Mouse (Mus musculus): Measurements from ENCODE around the gene Rtkn. TPM values are rescaled to one million over a fixed set of nuclear protein-coding genes. Genes with fewer than 3 reads are reported as not detected.

Rtkn gene
- polyA plus RNA-seq, 1 experiment from 2014 or later = 33.7 TPM

DNA sequence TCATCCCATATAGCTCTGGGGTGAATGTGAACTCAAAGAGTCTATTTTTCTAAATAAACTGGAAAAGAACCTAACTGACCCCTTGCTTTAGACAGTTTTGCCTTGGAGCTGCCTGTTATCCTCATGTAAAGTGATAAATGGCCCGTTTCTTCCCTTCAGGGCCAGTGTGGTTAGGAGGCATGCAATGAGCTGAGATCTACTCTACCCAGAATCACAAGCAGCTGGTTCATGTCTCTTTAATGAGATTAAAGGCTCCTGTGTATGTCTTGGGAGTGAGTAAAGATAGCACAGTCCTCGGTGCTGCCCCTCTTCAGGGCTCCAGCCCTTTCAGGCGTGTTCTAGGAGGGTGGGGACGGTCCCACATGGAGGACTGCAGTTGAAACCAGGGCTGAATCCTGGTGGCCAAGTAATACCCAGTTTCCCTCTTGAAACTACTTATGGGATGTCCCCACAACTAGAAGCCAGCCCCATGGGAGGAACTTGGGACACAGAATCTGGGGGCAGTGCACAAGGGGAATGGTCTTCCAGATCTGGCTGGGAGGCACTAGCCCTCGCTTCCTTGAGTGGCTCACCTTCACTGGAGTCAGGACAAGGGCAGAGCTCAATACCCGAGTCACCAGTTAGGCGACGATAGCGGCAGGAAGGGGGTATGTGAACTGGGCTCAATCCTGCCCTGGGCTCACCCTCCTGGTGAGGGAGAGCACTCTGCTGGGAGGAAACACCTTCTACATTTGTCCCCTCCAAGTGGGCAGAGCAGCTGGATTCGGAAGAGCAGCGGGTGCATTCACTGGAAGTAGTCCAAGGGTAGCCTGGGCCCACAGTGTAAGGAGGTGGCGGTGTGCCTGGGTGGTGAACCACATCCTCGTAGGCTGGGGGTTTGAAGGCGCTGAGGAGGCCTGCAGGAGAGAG, 16.2 kb upstream of the Rtkn start:
- Histone ChIP-seq H3K4me3 (replicated peaks) (peak overlapping the region; percentile 82), H3K9ac (peak overlapping the region; percentile 81; the same call in 1 of the 2 replicates), H3K27me3 (no peaks in the 10 kb centered on the region), H3K27ac (peak overlapping the region; percentile 63), H3K4me2 (peak overlapping the region; percentile 97), H3K4me1 (peaks cover 80% of the 10 kb centered on the region), H3K9me3 (replicated peaks) (no peaks in the 10 kb centered on the region), H3K36me3 (peaks cover 32% of the 10 kb centered on the region)
- WGBS = 75% methylated on average over 14 of the region's 14 CpGs
- ATAC-seq (replicated peaks; ENCODE audit: low FRiP score) = no peak

DNA sequence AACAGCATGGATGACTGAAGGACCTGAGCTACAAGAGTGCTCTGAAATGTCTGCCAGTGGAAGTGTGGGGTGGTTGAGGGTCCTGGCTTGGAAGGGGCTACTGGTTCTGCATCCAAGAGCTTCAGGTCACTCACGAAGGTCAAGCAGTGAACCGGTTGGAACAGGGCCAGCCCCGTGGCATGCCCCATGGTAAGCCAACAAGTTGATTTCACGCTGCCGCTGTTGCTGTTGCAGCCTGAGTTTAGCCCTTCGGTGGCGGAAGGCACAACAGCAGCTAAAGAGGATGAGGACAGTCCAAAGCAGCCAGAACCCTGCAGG, 15.6 kb upstream of the Rtkn start:
- no peaks in the 10 kb centered on the region for H3K27me3 ChIP-seq
- H3K4me2 ChIP-seq = peak overlapping the region; percentile 97
- WGBS = 71% methylated on average over 7 of the region's 7 CpGs
- H3K9ac ChIP-seq = peak overlapping the region; percentile 81
- no peaks in the 10 kb centered on the region for H3K9me3 ChIP-seq (replicated peaks)
- peak overlapping the region; percentile 63 for H3K27ac ChIP-seq
- ATAC-seq (replicated peaks; ENCODE audit: low FRiP score) = no peak
- H3K4me1 ChIP-seq = peaks cover 80% of the 10 kb centered on the region
- H3K36me3 ChIP-seq = peaks cover 32% of the 10 kb centered on the region
- peak overlapping the region; percentile 82 for H3K4me3 ChIP-seq (replicated peaks)

GRCm38 (mm10) chr6:83120930-83121862, 14.1 kb upstream of the Rtkn start, which contains the start of gene Wbp1:
TSS of gene Wbp1 (minus strand) at chr6:83121559.
- Histone ChIP-seq H3K9me3 (replicated peaks) (no peaks in the 10 kb centered on the region), H3K27me3 (no peaks in the 10 kb centered on the region)

GRCm38 (mm10) chr6:83121863-83122710, 13.2 kb upstream of the Rtkn start:
- H3K36me3 ChIP-seq = peaks cover 28% of the 10 kb centered on the region
- no peak; the same call in 1 of the 2 replicates for ATAC-seq (replicated peaks; ENCODE audit: low FRiP score)
- peak overlapping the region; percentile 97 for H3K27ac ChIP-seq
- H3K27me3 ChIP-seq = no peaks in the 10 kb centered on the region
- no peaks in the 10 kb centered on the region for H3K9me3 ChIP-seq (replicated peaks)
- H3K9ac ChIP-seq = peak overlapping the region; percentile 80
- H3K4me3 ChIP-seq (replicated peaks) = peak overlapping the region; percentile 82
- H3K4me1 ChIP-seq = peaks cover 68% of the 10 kb centered on the region
- peak overlapping the region; percentile 97 for H3K4me2 ChIP-seq
- 1% methylated on average over 39 of the region's 52 CpGs for WGBS

More at GRCm38 (mm10) chr6:83120930-83121862, 14.1 kb upstream of the Rtkn start, which contains the start of gene Wbp1:
- Histone ChIP-seq H3K9ac (peak within 1 kb of the TSS; percentile 81), H3K27ac (peak within 1 kb of the TSS; percentile 97), H3K4me1 (peaks cover 77% of the 10 kb centered on the region), H3K4me3 (replicated peaks) (peak within 1 kb of the TSS; percentile 82), H3K36me3 (peaks cover 32% of the 10 kb centered on the region), H3K4me2 (peak within 1 kb of the TSS; percentile 97)
- WGBS = under 1% methylated on average over 38 of the region's 38 CpGs
- peak; percentile 94 for ATAC-seq (replicated peaks; ENCODE audit: low FRiP score)

DNA sequence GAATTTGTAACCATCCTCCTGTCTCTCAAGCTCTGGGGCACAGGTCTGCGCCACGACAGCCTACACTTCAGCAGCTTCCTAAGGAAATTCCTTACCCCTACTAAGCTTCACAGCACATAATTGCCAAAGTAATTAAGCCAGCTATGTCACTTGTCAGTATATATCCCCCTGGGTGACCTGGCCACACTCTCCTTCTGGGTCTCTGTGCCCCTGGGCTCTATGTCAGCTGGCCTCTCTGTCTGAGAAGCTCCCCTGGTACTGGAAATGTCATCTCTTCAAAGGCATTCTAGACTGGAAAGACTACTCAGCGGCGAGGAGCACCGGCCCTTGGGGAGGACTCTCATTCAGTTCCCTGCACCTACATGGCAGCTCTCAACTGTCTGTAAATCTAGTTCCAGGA, 12.3 kb upstream of the Rtkn start:
- Histone ChIP-seq H3K27me3 (no peaks in the 10 kb centered on the region), H3K9ac (no peak overlapping the region), H3K4me3 (replicated peaks) (peak overlapping the region; percentile 82), H3K27ac (peak overlapping the region; percentile 97), H3K4me1 (peaks cover 59% of the 10 kb centered on the region), H3K4me2 (peak overlapping the region; percentile 97), H3K9me3 (replicated peaks) (no peaks in the 10 kb centered on the region), H3K36me3 (peaks cover 19% of the 10 kb centered on the region)
- 70% methylated on average over 5 of the region's 5 CpGs for WGBS
- no peak for ATAC-seq (replicated peaks; ENCODE audit: low FRiP score)

DNA sequence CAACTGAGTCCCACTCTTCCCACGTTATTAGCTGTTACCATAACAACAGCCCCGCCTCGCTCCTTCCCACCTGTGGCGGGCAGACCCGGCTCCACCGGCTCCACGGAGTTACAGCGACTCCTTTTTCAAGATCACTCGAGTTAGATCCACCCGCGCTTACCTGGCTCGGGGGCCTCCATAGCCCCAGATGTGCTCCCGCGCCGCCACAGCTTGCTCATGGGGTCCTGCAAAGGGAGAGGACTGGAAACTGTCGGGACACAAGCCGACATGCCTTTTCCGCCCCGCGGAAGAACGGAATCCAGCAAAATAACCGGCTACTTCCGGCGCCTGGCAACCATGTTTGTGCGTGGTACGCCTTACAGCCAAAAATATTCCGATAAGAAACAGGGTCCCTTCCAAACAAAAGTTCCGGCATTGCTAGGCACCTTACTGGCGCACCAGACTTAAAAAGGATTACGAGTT, 10.4 kb upstream of the Rtkn start:
- Histone ChIP-seq H3K36me3 (no peaks in the 10 kb centered on the region; the same call in 1 of the 2 replicates), H3K9me3 (replicated peaks) (no peaks in the 10 kb centered on the region), H3K27me3 (no peaks in the 10 kb centered on the region), H3K4me1 (peaks cover 40% of the 10 kb centered on the region), H3K9ac (peak overlapping the region; percentile 72), H3K27ac (peak overlapping the region; percentile 72), H3K4me3 (replicated peaks) (peak overlapping the region; percentile 74), H3K4me2 (peak overlapping the region; percentile 85)
- peak; percentile 16 for ATAC-seq (replicated peaks; ENCODE audit: low FRiP score)
- under 1% methylated on average over 30 of the region's 30 CpGs for WGBS

- H3K4me1 ChIP-seq = peaks cover 35% of the 10 kb centered on the region
- H3K36me3 ChIP-seq = no peaks in the 10 kb centered on the region; the same call in 1 of the 2 replicates
- H3K4me2 ChIP-seq = peak within 1 kb of the TSS; percentile 85
- H3K9me3 ChIP-seq (replicated peaks) = no peaks in the 10 kb centered on the region
- ATAC-seq (replicated peaks; ENCODE audit: low FRiP score) = no peak
- peak within 1 kb of the TSS; percentile 74 for H3K4me3 ChIP-seq (replicated peaks)
- H3K27ac ChIP-seq = peak within 1 kb of the TSS; percentile 72
- 31% methylated on average over 5 of the region's 5 CpGs for WGBS
- no peaks in the 10 kb centered on the region for H3K27me3 ChIP-seq
- H3K9ac ChIP-seq = peak within 1 kb of the TSS; percentile 72
Observed at GRCm38 (mm10) chr6:83125331-83125730, 9.9 kb upstream of the Rtkn start, which contains the start of gene Ino80b. TSS of gene Ino80b (minus strand) at chr6:83125431.

DNA sequence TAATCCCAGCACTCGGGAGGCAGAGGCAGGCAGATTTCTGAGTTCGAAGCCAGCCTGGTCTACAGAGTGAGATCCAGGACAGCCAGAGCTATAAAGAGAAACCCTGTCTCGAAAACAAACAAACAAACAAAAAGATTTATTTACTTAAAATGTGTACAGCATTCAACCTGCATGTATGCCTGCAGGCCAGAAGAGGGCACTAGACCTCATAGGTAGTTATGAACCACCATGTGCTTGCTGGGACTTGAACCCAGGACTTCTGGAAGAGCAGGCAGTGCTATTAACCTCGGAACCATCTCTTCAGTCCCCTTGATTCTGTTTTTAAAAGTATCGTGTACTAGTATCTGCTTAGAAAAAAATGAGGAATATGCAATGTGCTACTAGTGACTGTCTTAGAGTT, 7.8 kb upstream of the Rtkn start:
- H3K4me1 ChIP-seq = peaks cover 36% of the 10 kb centered on the region
- no peak overlapping the region for H3K27ac ChIP-seq
- no peaks in the 10 kb centered on the region; the same call in 1 of the 2 replicates for H3K36me3 ChIP-seq
- H3K9ac ChIP-seq = no peak overlapping the region
- no peak for ATAC-seq (replicated peaks; ENCODE audit: low FRiP score)
- 94% methylated on average over 5 of the region's 5 CpGs for WGBS
- no peaks in the 10 kb centered on the region for H3K9me3 ChIP-seq (replicated peaks)
- no peak overlapping the region for H3K4me2 ChIP-seq
- no peaks in the 10 kb centered on the region for H3K27me3 ChIP-seq
- H3K4me3 ChIP-seq (replicated peaks) = no peak overlapping the region

DNA sequence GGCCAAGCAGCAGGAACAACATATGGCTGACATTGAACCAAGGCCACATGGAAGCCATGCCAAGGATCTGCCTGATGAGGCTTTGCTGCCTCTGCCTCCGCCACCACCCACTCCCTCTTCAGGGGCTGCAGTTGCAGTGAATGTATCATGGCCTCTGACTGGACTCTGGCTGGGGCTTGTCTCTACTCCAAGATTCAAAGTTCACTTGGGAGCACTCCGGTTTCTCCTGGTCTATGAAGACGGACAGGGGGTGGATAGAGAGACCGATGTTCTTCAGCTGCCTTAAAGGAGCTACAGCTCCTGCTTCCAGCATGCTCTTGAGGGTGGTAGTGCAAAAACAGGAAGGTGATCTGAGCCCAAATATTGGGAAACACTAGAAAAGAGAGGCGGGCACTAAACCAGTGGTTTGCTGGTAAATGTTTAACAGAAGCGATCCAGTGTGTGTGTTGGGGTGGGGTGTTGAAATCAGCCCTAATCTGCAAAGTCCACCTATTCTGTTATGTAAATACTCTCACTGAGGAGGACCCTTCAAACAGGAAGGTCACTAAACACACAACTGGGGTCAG, 3.7 kb upstream of the Rtkn start:
- H3K4me3 ChIP-seq (replicated peaks) = no peak overlapping the region
- H3K4me2 ChIP-seq = no peak overlapping the region
- no peak overlapping the region for H3K9ac ChIP-seq
- no peaks in the 10 kb centered on the region for H3K27me3 ChIP-seq
- H3K36me3 ChIP-seq = no peaks in the 10 kb centered on the region
- H3K4me1 ChIP-seq = peaks cover 35% of the 10 kb centered on the region
- ATAC-seq (replicated peaks; ENCODE audit: low FRiP score) = peak; percentile 50
- WGBS = 59% methylated on average over 6 of the region's 6 CpGs
- peak overlapping the region; percentile 84 for H3K27ac ChIP-seq
- no peaks in the 10 kb centered on the region for H3K9me3 ChIP-seq (replicated peaks)

GRCm38 (mm10) chr6:83132176-83132919, 2.9 kb upstream of the Rtkn start:
- no peaks in the 10 kb centered on the region for H3K9me3 ChIP-seq (replicated peaks)
- no peak for ATAC-seq (replicated peaks; ENCODE audit: low FRiP score)
- peak overlapping the region; percentile 84 for H3K27ac ChIP-seq
- no peaks in the 10 kb centered on the region for H3K36me3 ChIP-seq
- H3K4me1 ChIP-seq = peaks cover 41% of the 10 kb centered on the region
- no peak overlapping the region for H3K4me2 ChIP-seq
- H3K9ac ChIP-seq = no peak overlapping the region
- H3K27me3 ChIP-seq = no peaks in the 10 kb centered on the region
- 83% methylated on average over 9 of the region's 9 CpGs for WGBS
- no peak overlapping the region for H3K4me3 ChIP-seq (replicated peaks)
